Mouse (Mus musculus) erythroblast, adult 5-6 weeks (primary cell): ENCODE measurements around the gene Sin3a. TPM values are rescaled to one million over a fixed set of nuclear protein-coding genes. Genes with fewer than 3 reads are reported as not detected.

Source experiments
- ATAC-seq: replicated peaks from 2 replicates; pipeline ENCODE4 v1.8.0; 2016; ENCODE audit warnings: moderate number of reproducible peaks, mild to moderate bottlenecking, moderate TSS enrichment, inconsistent platforms; ENCODE audit not compliant: poor library complexity, low FRiP score, severe bottlenecking
- total RNA-seq, 2 experiments: library from RNA; stranded (forward) in 1 of 2; stranded (reverse) in 1 of 2; fragments of 150-400 nt in 1 of 2; fragments of 200-764, 138-1000 nt in 1 of 2; gene quantifications; 2 replicates each; pipeline versions ENCODE4 v1.2.3 to v1.2.4; 2015 to 2017; ENCODE audit warnings: low replicate concordance in 2 of 2

The Sin3a gene
- total RNA-seq, 2 experiments from 2014 or later = 24.5 to 29.8 TPM

DNA sequence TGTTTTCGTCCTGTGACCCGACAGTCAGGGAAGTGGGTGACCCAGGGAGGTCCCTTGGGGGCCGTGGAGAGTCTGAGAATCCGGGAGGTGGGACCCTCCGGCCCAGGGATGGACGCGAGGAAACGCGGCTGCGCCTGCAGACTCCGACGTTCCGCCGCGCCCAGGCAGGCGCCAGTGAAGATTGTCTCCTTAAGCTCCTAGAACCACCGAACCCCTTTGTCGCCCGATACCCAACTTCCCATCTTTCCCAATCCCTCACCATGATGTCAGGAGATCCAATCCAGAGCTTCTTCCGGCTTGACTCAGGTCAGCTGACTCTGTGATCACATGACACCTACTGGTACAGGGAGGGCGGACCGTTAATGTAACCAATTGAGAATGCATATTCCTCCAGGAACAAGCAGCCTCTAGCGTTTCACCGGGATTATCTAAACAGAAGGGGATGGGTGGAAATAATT lies 86.2 kb downstream of the Sin3a start, which contains the start of gene Commd4:
Gene Commd4 (minus strand): TSS at position 319 of the 458 bp plus-strand sequence.
- ATAC-seq = peak; percentile 89

DNA sequence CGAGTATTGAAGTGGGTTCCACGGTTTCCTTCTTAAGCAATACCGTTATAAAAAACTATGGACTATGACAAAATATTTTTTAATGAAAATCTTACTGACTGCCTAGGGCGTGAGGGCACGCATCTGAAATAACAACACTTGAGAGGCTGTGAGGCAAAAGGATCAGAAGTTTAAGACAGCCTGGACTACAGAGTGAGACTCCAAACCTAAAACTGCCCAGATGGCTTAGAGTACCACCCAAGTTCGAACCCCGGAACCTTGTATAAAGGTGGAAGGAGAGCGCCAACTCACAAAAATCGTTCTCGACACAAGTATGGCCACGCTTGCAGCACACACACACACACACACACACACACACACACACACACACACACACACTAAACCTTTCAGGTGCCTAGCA lies 86.7 kb downstream of the Sin3a start:
- ATAC-seq = 0 out of 2 replicates have a peak, but pooled peaks have one; percentile 11

DNA sequence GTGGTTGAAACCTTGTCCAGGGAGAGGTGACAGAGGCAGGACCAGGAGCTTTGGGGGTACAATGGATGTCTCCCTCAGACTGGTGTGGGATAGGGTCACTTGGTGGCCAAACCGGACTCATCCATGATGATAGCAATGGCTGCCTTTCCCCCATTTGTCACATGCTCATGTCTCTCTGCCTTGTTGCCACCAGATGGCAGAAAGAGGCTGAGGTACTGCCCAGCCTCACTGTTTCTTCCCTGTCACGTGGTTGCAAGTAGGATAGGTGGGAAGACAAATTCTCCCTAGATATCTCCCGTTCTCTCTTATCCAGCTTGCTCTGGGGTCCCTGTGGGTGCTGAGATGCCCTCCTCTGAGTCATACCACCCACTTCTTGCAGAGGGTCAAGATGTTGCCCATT lies 90.7 kb downstream of the Sin3a start:
- no peak for ATAC-seq

DNA sequence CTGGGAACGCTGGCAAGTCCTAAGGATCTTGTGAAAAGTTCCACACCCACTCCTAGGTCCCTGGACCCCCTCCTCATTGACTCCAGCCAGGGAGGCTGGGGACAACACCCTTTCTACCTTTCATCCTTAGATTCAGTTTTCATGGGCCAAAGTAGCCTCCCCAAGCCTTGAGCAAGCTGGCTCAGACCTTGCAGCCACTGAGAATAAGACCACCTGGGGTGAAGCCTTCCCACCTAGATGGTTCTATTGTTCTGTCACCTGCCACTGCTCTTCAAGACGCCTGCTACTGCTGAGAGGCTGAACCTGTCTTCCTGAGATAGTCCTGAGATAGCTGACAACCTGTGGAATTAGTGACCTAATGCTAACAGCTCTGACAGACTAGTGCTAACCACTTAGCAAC lies 91.3 kb downstream of the Sin3a start:
- ATAC-seq = no peak

DNA sequence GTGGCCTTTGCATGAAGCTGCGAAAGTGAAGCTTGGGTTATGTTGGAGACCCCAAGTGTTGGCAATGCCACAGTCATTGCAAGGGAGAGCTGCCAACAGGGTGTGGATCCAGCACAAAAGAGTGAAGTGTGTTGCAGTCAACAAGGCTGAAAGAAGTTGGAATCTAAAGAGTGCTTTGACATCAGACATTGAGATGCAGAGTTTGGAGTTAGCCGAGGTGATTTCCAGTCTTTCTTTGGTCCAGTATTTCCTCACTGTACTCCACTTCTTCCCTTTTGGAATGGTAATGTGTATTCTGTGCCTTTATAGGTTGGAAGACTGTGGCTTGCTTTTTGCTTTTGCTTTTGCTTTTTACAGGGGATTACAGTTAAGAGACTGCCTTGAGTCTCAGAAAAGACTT lies 94.3 kb downstream of the Sin3a start:
- ATAC-seq = no peak

DNA sequence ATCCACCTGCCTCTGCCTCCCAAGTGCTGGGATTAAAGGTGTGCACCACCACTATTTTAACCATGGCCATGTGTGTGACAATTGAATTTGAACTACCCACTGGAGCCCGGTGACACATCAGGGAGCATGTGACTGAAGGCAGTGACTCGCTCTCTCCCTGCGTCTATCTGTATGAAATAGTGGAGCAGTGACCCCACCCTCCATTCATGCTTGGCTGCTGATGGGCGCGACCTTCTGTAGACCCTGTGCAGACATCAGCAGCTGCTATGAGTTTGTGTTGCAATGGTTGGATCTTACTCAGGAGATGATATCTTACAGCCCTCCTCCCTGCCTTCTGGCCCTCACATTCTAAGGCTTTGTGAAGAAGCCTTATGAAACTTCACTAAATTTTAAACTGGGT lies 96.6 kb downstream of the Sin3a start:
- no peak for ATAC-seq

Other genes starting within 250 kb of the Sin3a start
- gene Odf3l1, start 207.4 kb upstream of the Sin3a start, total RNA-seq (2015; ENCODE audit: low replicate concordance) = not detected in 2 replicates
- gene Odf3l1, start 207.4 kb upstream of the Sin3a start, total RNA-seq (2017; ENCODE audit: low replicate concordance) = not detected in 2 replicates
- gene Cspg4, start 207.0 kb upstream of the Sin3a start, total RNA-seq (2015; ENCODE audit: low replicate concordance) = not detected in 2 replicates
- 0.28 TPM in 1 of 2 replicates, not detected in the other for gene Cspg4, start 207.0 kb upstream of the Sin3a start, total RNA-seq (2017; ENCODE audit: low replicate concordance)
- gene Snx33, start 143.7 kb upstream of the Sin3a start, total RNA-seq (2015; ENCODE audit: low replicate concordance) = 0.38 and 1.3 TPM in 2 replicates
- gene Snx33, start 143.7 kb upstream of the Sin3a start, total RNA-seq (2017; ENCODE audit: low replicate concordance) = 0.17 and 0.56 TPM in 2 replicates
- gene Imp3, start 134.6 kb upstream of the Sin3a start, total RNA-seq (2015; ENCODE audit: low replicate concordance) = 18.4 and 45.7 TPM in 2 replicates
- gene Imp3, start 134.6 kb upstream of the Sin3a start, total RNA-seq (2017; ENCODE audit: low replicate concordance) = 15.3 and 20.1 TPM in 2 replicates
- gene Snupn, start 121.2 kb upstream of the Sin3a start, total RNA-seq (2015; ENCODE audit: low replicate concordance) = 4.0 and 7.3 TPM in 2 replicates
- 1.6 and 2.1 TPM in 2 replicates for gene Snupn, start 121.2 kb upstream of the Sin3a start, total RNA-seq (2017; ENCODE audit: low replicate concordance)
- gene Ptpn9, start 77.1 kb upstream of the Sin3a start, total RNA-seq (2015; ENCODE audit: low replicate concordance) = 5.0 and 8.6 TPM in 2 replicates
- 2.4 and 3.1 TPM in 2 replicates for gene Ptpn9, start 77.1 kb upstream of the Sin3a start, total RNA-seq (2017; ENCODE audit: low replicate concordance)
- 12.3 and 15.3 TPM in 2 replicates for gene Man2c1, start 58.6 kb downstream of the Sin3a start, total RNA-seq (2015; ENCODE audit: low replicate concordance)
- gene Man2c1, start 58.6 kb downstream of the Sin3a start, total RNA-seq (2017; ENCODE audit: low replicate concordance) = 9.2 and 21.7 TPM in 2 replicates
- 0.84 and 1.3 TPM in 2 replicates for gene Neil1, start 76.3 kb downstream of the Sin3a start, total RNA-seq (2015; ENCODE audit: low replicate concordance)
- gene Neil1, start 76.3 kb downstream of the Sin3a start, total RNA-seq (2017; ENCODE audit: low replicate concordance) = 1.8 TPM in 1 of 2 replicates, not detected in the other
- gene Commd4, start 86.3 kb downstream of the Sin3a start, total RNA-seq (2015; ENCODE audit: low replicate concordance) = 28.2 and 55.5 TPM in 2 replicates
- gene Commd4, start 86.3 kb downstream of the Sin3a start, total RNA-seq (2017; ENCODE audit: low replicate concordance) = 4.3 and 25.0 TPM in 2 replicates
- gene Trcg1, start 164.5 kb downstream of the Sin3a start, total RNA-seq (2015; ENCODE audit: low replicate concordance) = not detected in 2 replicates
- not detected in 2 replicates for gene Trcg1, start 164.5 kb downstream of the Sin3a start, total RNA-seq (2017; ENCODE audit: low replicate concordance)
- 24.5 and 32.9 TPM in 2 replicates for gene 1700017B05Rik, start 190.6 kb downstream of the Sin3a start, total RNA-seq (2015; ENCODE audit: low replicate concordance)
- 15.5 and 16.6 TPM in 2 replicates for gene 1700017B05Rik, start 190.6 kb downstream of the Sin3a start, total RNA-seq (2017; ENCODE audit: low replicate concordance)